17 mouse cellular contexts compared by ENCODE assay signal in the genomic region with DNA sequence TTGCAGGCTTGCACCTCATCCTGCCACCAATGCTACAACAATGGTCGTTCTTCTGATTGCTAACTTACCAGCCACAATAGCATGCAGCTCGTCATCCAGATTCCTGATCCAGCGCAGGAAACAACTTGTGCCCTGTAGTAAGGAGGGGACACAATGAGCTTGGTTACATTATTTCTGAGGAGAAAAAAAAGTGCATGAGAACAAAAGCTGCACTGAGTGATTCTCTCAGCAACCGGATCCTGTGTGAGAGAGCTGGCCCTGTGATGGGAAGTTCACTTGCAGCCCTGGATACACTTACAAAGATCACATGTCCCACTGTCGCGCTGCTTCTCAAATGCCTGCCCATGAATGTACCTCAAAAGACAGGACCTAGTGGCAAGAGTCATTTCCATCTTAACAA.
DNase-seq lines count a peak whose midpoint lies in the region; ATAC-seq lines count a peak whose summit lies in the region.
"Had no signal": no experiment of that assay in that cellular context is flagged by ENCODE, and none has a peak within 500 bp of the region (broad histone marks: within the 10 kb centered on the region; RNA-seq: fewer than 3 reads in every experiment).

No protein-coding gene starts in this region.

- peaks cover 7% of the 10 kb centered on the region; the same call in 1 of the 2 replicates for H3K4me1 ChIP-seq in hindbrain, embryonic 12.5 days
- H3K4me1 ChIP-seq in hindbrain, embryonic 16.5 days (ENCODE audit: control insufficient read depth, insufficient read depth, low read depth, low read length): no peaks in the 10 kb centered on the region
- H3K4me1 ChIP-seq in lung, embryonic 15.5 days: no peaks in the 10 kb centered on the region

- 0 out of 2 replicates have a peak overlapping the region, but pooled peaks have one; percentile 23 for H3K27ac ChIP-seq in hindbrain, embryonic 12.5 days
- H3K27ac ChIP-seq in hindbrain, embryonic 16.5 days (ENCODE audit: low read depth, low read length): no peak overlapping the region
- H3K27ac ChIP-seq in lung, embryonic 15.5 days: 0 out of 2 replicates have a peak overlapping the region, but pooled peaks have one; percentile 18
- H3K27ac ChIP-seq: embryonic facial prominence, embryonic 12.5 days had no signal

- H3K4me3 ChIP-seq in hindbrain, embryonic 12.5 days: no peak overlapping the region
- H3K4me3 ChIP-seq in hindbrain, embryonic 16.5 days (ENCODE audit: low read length): no peak overlapping the region
- H3K4me3 ChIP-seq in lung, embryonic 15.5 days: no peak overlapping the region
- H3K4me3 ChIP-seq: embryonic facial prominence, embryonic 12.5 days had no signal

- H3K27me3 ChIP-seq in hindbrain, embryonic 12.5 days: no peaks in the 10 kb centered on the region
- no peaks in the 10 kb centered on the region for H3K27me3 ChIP-seq in hindbrain, embryonic 16.5 days (replicated peaks; ENCODE audit: control insufficient read depth, insufficient read depth, low read length)
- no peaks in the 10 kb centered on the region for H3K27me3 ChIP-seq in lung, embryonic 15.5 days
- H3K27me3 ChIP-seq: embryonic facial prominence, embryonic 12.5 days had no signal

- no peaks in the 10 kb centered on the region for H3K9me3 ChIP-seq in hindbrain, embryonic 12.5 days (replicated peaks)
- no peaks in the 10 kb centered on the region for H3K9me3 ChIP-seq in hindbrain, embryonic 16.5 days (ENCODE audit: control insufficient read depth, low read length)
- no peaks in the 10 kb centered on the region for H3K9me3 ChIP-seq in lung, embryonic 15.5 days
- H3K9me3 ChIP-seq: embryonic facial prominence, embryonic 12.5 days had no signal

- H3K4me2 ChIP-seq in hindbrain, embryonic 12.5 days (replicated peaks): no peak overlapping the region
- no peak overlapping the region for H3K4me2 ChIP-seq in hindbrain, embryonic 16.5 days (ENCODE audit: low read length)
- no peak overlapping the region for H3K4me2 ChIP-seq in lung, embryonic 15.5 days
- H3K4me2 ChIP-seq: embryonic facial prominence, embryonic 12.5 days had no signal

- 44% methylated on average over 6 of the region's 6 CpGs for WGBS in hindbrain, embryonic 12.5 days
- WGBS in hindbrain, embryonic 16.5 days: 37% methylated on average over 6 of the region's 6 CpGs
- 75% methylated on average over 6 of the region's 6 CpGs for WGBS in lung, embryonic 15.5 days

- H3K9ac ChIP-seq in hindbrain, embryonic 12.5 days: no peak overlapping the region
- H3K9ac ChIP-seq in hindbrain, embryonic 16.5 days (ENCODE audit: low read depth, low read length): no peak overlapping the region
- no peak overlapping the region for H3K9ac ChIP-seq in lung, embryonic 15.5 days
- H3K9ac ChIP-seq: embryonic facial prominence, embryonic 12.5 days had no signal

- no peak for DNase-seq in frontal cortex, postnatal 25 days (ENCODE audit: low spot score in 2 of 2)
- no peak for DNase-seq in lung, postnatal 25 days (ENCODE audit: low spot score)
- peak; percentile 30 to 43 for DNase-seq in lung, postnatal 4 days
- DNase-seq: adrenal gland, postnatal 36 days; cerebellum, postnatal 10 days; gastrocnemius, postnatal 14 days; kidney, postnatal 10 days; liver; midbrain, embryonic 14.5 days; right cerebral cortex, postnatal 25 days; thymus, postnatal 25 days had no signal

- no peaks in the 10 kb centered on the region for H3K36me3 ChIP-seq in hindbrain, embryonic 12.5 days
- H3K36me3 ChIP-seq in hindbrain, embryonic 16.5 days (ENCODE audit: control insufficient read depth, insufficient read depth, low read length): peaks cover 3% of the 10 kb centered on the region; the same call in 1 of the 2 replicates
- 0 out of 2 replicates have a peak, but pooled peaks cover 2% of the 10 kb centered on the region for H3K36me3 ChIP-seq in lung, embryonic 15.5 days

- peak; percentile 34; the same call in 1 of the 2 replicates for ATAC-seq in frontal cortex, adult (ENCODE audit: low TSS enrichment)
- peak; percentile 35; the same call in 1 of the 2 replicates for ATAC-seq in hindbrain, embryonic 12.5 days (ENCODE audit: low FRiP score)
- ATAC-seq in hindbrain, embryonic 16.5 days: no peak
- no peak; the same call in 1 of the 2 replicates for ATAC-seq in lung, embryonic 15.5 days (ENCODE audit: borderline replicate concordance, extremely low read depth, low FRiP score, low TSS enrichment)
- ATAC-seq: activated CD4-positive, CD25-positive, alpha-beta regulatory T cell, adult 4 months had no signal

Comparison
In these comparisons a context has a peak if more than half of its experiments do, and no peak if none do; other contexts are left out.
1. ATAC-seq: peak in frontal cortex, adult (single experiment) and hindbrain, embryonic 12.5 days (single experiment); none in hindbrain, embryonic 16.5 days (single experiment) and lung, embryonic 15.5 days (single experiment).
2. DNase-seq: peak in lung, postnatal 4 days (2 of 2); none in frontal cortex, postnatal 25 days (0 of 2) and lung, postnatal 25 days (single experiment).